Mouse (Mus musculus) monocyte, adult 5-6 weeks (primary cell): Measurements from ENCODE around the gene Klra3. TPM values are rescaled to one million over a fixed set of nuclear protein-coding genes. Genes with fewer than 3 reads are reported as not detected.
"Not testable (repeated sequence)": the region's sequence is repeated elsewhere in the genome, so short reads cannot be mapped to it uniquely, and the experiment has no call there.

Experiments
- ATAC-seq: fragments of 153-309, 156-312 bp; replicated peaks from 2 replicates; pipeline ENCODE4 v1.8.0; 2017; ENCODE audit warnings: mild to moderate bottlenecking; ENCODE audit not compliant: low TSS enrichment, insufficient number of reproducible peaks, severe bottlenecking, poor library complexity, low FRiP score
- total RNA-seq: library from RNA; stranded (forward); fragments of 200-1000, 200-491, 200-594 nt; gene quantifications from 3 replicates; pipeline ENCODE4 v1.2.3, GENCODE M21; 2017

Gene Klra3
- 113 to 260 TPM (median 122 TPM) in 3 replicates for total RNA-seq

GRCm38 (mm10) chr6:130337411-130337810, at the start of gene Klra3:
Gene Klra3, minus strand, starts transcription at chr6:130337574.
- ATAC-seq, result no peak

DNA sequence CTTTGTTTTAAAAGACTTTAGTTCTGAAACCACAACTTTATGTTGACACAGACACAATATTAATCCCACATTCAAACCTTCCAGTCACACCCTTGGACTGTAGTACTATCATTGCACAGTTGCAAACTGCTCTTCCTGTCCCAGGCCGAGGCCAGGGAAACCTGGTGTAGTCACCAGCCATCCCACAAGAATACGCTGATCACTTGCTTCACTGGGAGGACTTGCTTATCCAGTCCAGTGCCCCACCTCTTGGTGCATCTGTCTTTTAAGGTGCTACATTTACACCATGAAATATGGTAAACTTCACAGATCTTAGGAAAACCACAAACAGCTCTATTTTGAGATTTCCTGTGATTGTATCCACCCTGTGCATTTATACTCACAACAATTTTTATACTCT, 49.4 kb upstream of the Klra3 start, which contains the start of gene Klra1:
Gene Klra1 (minus strand): TSS at position 125 of the 400 bp plus-strand sequence.
- ATAC-seq, result no peak

GRCm38 (mm10) chr6:130385803-130386202, 48.4 kb upstream of the Klra3 start:
- ATAC-seq, result no peak

- no peak for ATAC-seq
These were observed 45.0 kb upstream of the Klra3 start for GRCm38 (mm10) chr6:130382375-130382774.

DNA sequence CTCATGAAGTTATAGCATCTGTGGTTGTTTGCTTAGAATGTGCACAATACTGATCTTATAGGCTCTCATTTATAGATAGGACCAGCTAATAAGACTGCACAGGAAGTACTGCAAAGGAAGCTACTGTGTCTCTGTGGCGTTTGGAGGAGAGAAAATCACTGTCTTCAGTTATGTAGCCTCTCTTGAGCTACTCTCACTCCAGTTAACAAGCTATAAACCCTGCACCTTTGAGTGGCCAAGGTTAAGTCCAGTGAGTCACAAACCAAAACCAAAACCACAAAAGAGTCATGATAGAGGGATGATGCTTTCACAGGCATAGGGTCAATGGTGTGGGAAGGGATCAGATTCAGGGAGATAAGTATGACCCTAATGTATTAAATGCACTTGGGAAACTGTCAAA, 8.0 kb upstream of the Klra3 start:
- not testable (repeated sequence) for ATAC-seq

- ATAC-seq, result not testable (repeated sequence)
These were observed 4.6 kb upstream of the Klra3 start for GRCm38 (mm10) chr6:130341973-130342372.

DNA sequence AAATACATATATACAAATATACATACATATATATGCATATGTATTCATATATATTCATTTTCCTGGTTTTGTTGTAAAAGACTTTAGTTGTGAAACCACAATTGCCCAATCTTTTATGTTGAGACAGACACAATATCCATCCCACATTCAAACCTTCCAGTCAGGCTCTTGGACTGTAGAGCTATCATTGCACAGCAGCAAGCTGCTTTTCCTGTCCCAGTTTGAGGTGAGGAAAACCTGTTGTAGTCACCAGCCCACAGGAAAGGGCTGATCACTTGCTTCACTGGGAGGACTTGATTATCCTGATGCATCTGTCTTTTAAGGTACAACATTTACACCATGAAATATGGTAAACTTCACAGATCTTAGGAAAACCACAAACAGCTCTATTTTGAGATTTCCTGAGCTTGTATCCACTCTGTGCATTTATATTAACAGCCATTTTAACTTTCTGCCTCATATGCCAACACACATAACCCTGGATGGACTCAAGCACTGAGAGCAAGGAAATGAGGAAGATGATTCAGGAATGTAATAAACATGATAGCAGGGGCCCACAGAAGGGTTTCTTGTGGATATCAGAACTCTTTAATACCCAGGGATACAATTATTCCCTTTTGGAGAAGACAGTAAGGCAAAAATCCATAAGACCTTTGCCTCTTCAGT, 49.3 kb downstream of the Klra3 start:
- ATAC-seq, result no peak

- not testable (repeated sequence) for ATAC-seq
These were observed 55.5 kb downstream of the Klra3 start, which contains the start of gene Klra10 for GRCm38 (mm10) chr6:130281828-130282227. Gene Klra10, minus strand, starts transcription at chr6:130281928.

Other genes starting within 250 kb of the Klra3 start
- gene Klra8, start 207.7 kb downstream of the Klra3 start, total RNA-seq, result 378 to 1,067 TPM (median 516 TPM) in 3 replicates
- 226 to 649 TPM (median 260 TPM) in 3 replicates for gene Klra9, start 144.5 kb downstream of the Klra3 start, total RNA-seq
- gene Klra7, start 104.3 kb downstream of the Klra3 start, total RNA-seq, result 165 to 608 TPM (median 201 TPM) in 3 replicates
- 17.4 to 161 TPM (median 24.5 TPM) in 3 replicates for gene Klra10, start 55.6 kb downstream of the Klra3 start, total RNA-seq
- gene Klra1, start 49.3 kb upstream of the Klra3 start, total RNA-seq, result 35.8 to 103 TPM (median 44.6 TPM) in 3 replicates